Mouse (Mus musculus) megakaryocyte, adult 5-6 weeks (primary cell): ENCODE results near the gene Nucks1. TPM values are rescaled to one million over a fixed set of nuclear protein-coding genes. Genes with fewer than 3 reads are reported as not detected.
A peak's percentile ranks its signal among the peaks of the same experiment; 100 is the strongest.

ENCODE experiments used
- ATAC-seq: 2 replicates; pipeline ENCODE4 v1.8.0; 2016; ENCODE audit warnings: mild to moderate bottlenecking, inconsistent platforms; ENCODE audit not compliant: poor library complexity, severe bottlenecking
- total RNA-seq, 2 experiments: library from RNA; stranded (forward) in 1 of 2; stranded (reverse) in 1 of 2; fragments of 153-499, 151-499 nt in 1 of 2; fragments of 221-1000, 200-1000 nt in 1 of 2; gene quantifications; 2 replicates each; pipeline versions ENCODE4 v1.2.3 to v1.2.4; 2015 to 2017

Gene Nucks1
- total RNA-seq, 2 experiments from 2014 or later: 145 to 234 TPM

DNA sequence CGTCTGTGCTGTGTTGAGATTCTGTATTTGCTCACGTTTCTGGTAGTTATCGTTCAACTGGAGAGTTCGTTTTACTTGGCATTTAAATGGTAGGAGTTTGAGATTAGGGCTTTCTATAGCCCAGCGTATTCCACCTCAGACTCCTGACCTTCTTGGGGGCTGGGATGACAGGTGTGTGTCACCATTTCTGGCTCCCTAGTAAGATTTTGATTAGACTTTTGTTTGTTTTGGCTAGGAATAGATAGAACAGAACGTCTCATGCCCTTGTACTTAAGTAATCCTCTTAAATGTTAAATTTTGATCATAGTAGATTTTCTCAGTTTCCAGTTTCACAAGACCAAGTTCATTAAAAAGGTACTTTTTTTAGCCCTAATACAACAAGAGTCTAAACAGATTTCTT is 7.3 kb downstream of the Nucks1 start:
- no peak for ATAC-seq

- no peak for ATAC-seq
Measured at GRCm38 (mm10) chr1:131919052-131919451, 8.7 kb downstream of the Nucks1 start.

- no peak for ATAC-seq
Measured at GRCm38 (mm10) chr1:131922100-131922499, 11.8 kb downstream of the Nucks1 start.

GRCm38 (mm10) chr1:131933471-131933870 is 23.1 kb downstream of the Nucks1 start:
- ATAC-seq: no peak

GRCm38 (mm10) chr1:131937659-131938305 is 27.4 kb downstream of the Nucks1 start:
- peak; percentile 82 for ATAC-seq

GRCm38 (mm10) chr1:131938811-131939210 is 28.5 kb downstream of the Nucks1 start:
- ATAC-seq: no peak

DNA sequence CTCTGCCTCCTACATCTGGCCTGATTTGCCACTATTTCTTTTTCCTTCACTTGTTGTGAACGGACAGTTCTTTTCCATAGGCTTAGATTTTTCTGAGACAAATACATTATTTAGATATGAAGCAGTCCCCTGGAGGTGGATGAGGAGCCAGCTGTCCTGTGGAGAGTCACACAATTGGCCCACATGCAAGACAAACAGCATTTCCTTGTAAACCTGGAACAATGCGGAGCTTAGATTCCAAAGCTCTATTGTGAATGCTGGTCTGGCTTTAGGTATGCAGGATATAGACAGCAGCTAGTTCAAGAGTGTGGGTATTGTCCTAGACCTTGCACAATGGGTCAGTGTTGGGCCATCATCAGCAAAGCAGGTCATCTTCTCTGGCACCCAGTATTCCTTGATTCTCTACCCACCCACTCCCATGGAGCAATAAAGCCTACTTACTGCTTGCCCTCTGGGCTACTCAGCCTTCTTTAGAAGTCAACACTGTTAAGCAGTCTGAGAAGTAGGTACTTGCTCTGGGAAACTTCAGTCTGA is 30.4 kb downstream of the Nucks1 start:
- no peak for ATAC-seq

GRCm38 (mm10) chr1:131941501-131941900 is 31.2 kb downstream of the Nucks1 start:
- ATAC-seq: no peak

GRCm38 (mm10) chr1:131942621-131943590 is 32.6 kb downstream of the Nucks1 start:
- ATAC-seq: peak; percentile 45; the same call in 1 of the 2 replicates

GRCm38 (mm10) chr1:131945674-131946440 is 35.5 kb downstream of the Nucks1 start:
- 0 out of 2 replicates have a peak, but pooled peaks have one; percentile 36 for ATAC-seq

DNA sequence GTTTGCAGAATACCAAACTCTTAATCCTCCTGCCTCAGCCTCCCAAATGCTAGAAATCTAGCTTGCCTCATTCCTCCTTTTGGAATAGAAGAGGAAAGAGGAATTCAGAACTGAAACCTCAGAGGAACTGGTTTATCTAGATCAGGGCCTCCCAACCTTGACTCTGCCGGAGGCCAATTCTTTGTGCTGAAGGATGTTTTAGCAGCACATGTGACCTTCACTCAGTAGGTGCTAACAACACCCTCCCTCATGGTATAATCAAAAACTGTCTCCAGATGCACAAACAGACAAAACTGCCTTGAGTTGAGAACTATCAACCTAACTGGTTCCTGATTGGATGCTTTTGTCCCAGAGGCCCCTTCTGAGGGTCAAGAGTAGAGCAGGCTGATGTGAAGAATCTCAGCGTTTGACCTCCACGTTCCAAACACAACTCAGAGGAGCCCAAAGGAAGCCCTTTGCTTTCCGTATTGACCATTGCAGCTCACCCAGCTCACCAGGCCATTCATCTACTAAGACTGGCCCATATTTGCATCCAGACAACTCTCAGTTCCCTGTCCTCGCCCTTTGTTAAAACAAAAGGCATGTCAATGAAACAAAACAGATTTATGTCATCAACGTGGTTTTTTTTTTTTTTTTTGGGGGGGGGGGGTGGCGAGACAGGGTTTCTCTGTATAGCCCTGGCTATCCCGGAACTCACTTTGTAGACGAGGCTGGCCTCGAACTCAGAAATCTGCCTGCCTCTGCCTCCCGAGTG is 36.3 kb downstream of the Nucks1 start:
- no peak for ATAC-seq

DNA sequence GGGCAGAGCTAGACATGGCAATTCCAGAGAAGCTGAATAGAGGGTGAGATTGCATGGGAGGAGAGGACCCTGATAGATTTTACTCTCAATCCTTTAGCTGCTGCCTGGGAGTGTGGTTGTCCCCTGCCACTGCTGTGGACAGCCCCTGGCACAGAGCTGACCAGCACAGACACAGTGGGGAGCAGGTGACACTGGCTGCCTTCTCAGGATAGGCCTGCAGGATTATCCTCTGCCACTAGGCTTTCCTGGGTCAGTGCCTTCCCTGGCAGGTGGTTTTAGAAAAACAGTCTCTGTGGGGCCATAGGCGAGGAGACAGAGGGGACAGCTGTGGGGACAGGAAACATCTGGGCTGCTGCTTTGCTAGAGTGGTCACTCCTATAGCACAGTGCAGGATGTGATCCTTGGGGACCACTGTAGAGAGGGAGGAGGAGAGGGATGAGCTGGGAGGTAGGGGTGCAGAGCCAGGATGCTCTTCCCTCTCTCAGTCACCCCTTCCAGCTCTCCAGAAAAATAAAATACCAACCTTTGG is 37.7 kb downstream of the Nucks1 start:
- no peak for ATAC-seq

DNA sequence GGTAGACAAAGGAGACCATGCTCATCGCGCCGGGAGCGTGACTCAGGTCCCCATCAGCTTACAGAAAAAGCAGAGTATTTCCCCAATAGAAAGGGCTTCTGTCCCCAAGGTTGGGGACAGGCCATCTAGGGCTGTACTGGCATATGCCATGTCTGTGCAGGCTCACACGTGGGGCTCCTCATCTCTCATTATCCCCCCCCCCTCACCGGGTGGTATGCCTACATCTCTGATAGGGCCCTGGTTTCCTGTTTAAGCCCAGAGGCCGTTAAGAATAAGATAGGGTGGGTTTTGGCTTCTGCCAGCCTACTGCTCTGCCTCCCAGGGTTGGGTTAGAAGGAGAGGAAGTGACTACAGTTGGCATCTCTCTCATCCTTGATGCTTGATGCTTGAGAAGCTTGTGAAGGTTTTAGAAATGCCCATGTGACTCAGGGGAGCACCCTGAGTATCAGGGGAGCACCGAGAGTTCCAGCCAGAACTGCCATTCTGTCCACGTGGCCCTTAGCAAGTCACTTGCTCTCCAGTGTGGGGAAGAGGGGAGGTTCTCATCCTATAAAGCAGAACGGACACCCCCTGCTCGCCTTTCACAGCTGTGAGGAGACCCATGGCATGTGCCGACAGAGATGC is 44.0 kb downstream of the Nucks1 start:
- peak; percentile 30; the same call in 1 of the 2 replicates for ATAC-seq

- ATAC-seq: no peak
Measured at GRCm38 (mm10) chr1:131955131-131955757, 44.9 kb downstream of the Nucks1 start.

- ATAC-seq: no peak
Measured at GRCm38 (mm10) chr1:131957416-131957815, 47.1 kb downstream of the Nucks1 start.

DNA sequence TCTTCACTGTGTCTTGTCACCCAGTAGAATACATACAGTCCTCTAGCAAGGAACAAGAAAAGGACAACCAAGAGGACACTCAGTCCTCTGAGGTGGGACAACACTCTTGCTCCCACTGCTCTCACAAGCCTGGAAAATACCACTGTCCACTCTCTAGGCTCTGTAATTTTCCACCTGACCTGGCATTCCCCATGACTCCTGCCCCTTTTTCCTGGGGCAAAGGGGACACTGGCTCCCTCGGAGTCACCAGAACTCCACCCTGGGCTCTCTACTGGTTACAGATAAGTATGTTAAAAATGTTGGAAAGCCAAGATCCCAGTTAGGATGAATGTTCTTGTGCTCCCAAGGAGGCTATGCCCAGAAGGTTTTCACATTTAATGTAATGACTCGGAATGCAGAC is 50.7 kb downstream of the Nucks1 start:
- no peak for ATAC-seq

DNA sequence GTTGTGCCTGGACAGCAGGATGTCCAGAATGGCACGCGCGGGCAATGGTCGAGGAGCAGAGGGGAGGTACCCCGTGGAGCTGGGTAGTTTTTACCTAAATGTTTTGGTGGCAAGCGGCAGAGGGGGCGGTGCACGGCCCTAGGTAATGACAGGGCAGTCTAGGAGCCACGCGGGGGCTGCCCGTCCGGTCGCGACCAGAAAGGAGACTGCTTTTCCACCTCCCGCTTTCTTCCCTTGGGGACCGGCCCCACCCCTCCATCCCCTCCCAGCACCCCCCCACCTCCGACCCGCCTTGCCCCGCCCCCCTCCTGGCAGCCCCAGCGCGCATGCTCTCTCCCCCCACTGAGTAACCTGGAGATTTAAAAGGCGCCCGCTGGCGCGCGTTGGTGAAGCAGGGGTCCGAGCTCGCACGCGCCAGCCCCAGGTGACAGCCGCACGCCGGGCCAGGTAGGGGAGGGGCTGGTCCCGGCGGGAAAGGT is 52.3 kb downstream of the Nucks1 start, which contains the start of gene Slc45a3:
TSS of gene Slc45a3 (plus strand) at position 362 of the 479 bp plus-strand sequence.
- ATAC-seq: no peak

DNA sequence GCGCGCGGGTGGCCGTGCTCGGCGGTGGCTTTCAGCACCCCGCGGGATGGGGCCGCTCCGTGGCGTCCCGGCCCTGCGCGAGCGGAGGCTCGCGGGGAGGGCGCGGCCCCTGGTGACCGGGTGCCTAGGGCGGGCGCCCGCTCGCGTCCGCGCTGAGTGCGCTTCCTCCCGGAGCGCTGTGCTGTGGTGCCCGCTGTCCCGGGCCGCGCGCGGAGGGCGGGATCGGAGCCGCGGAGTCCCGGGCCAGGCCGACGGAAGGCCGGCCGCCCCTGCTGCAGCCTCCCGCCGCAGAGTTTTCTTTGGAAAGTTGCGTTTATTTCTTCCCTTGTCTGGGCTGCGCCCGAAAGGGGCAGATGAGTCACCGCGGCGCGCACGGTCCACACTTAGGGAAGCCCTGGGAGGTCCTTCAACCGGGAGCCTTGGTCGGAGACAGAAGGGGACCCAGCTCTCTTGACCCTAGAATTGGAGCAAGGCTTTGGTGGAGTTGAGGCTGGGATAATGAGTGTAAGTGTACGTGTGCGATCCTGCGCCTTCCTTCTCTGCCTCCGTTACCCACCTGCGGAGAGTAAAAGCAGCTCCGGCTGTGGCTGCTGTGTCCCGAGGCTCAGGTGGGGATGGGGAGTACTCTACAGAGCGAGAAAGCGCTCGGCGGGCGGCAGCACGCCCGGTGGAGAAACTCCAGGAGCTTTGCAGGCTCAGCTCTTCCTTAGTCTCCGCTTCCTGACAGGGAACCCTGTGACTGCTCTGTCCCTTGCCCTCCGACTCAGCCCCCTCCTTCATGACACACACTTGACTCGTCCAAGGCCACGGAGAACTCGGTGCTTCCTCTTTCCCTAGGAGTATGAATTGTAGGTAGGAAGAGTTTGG is 53.0 kb downstream of the Nucks1 start:
- ATAC-seq: peak; percentile 64
